Mouse (Mus musculus): ENCODE data around the gene Tmc4.

- no peak for TF ChIP-seq E2F4 (IDR thresholded peaks at IDR 0.05; ENCODE audit: insufficient read depth)
- TF ChIP-seq CEBPB (IDR thresholded peaks at IDR 0.05; ENCODE audit: insufficient read depth, poor library complexity, severe bottlenecking), result no peak
Observed at GRCm38 (mm10) chr7:3712264-3712942, 35.0 kb upstream of the Tmc4 start.

All from myocyte (in vitro differentiated cells).